ENCODE assay signal across 8 mouse cellular contexts in genomic region chr3:96170976-96171545, GRCm38 (mm10). TPM values are rescaled to one million over a fixed set of nuclear protein-coding genes. Genes with fewer than 3 reads are reported as not detected.
A peak's percentile ranks its signal among the peaks of the same experiment; 100 is the strongest.
DNase-seq lines count a peak whose midpoint lies in the region; ATAC-seq and TF ChIP-seq lines count a peak whose summit lies in the region.

No protein-coding gene starts in this region.

- H3K9me3 ChIP-seq in embryonic facial prominence, embryonic 14.5 days (ENCODE audit: control insufficient read depth, low read length), result no peaks in the 10 kb centered on the region
- H3K9me3 ChIP-seq in limb, embryonic 12.5 days, result no peaks in the 10 kb centered on the region
- H3K9me3 ChIP-seq in stomach, embryonic 16.5 days (replicated peaks; ENCODE audit: control insufficient read depth, low read length), result no peaks in the 10 kb centered on the region

- 50% methylated on average over 10 of the region's 10 CpGs for WGBS in liver, adult 2 months
- WGBS in embryonic facial prominence, embryonic 14.5 days, result 64% methylated on average over 10 of the region's 10 CpGs
- 78% methylated on average over 10 of the region's 10 CpGs for WGBS in limb, embryonic 12.5 days
- 47% methylated on average over 10 of the region's 10 CpGs for WGBS in stomach, embryonic 16.5 days

- intact Hi-C loops in left cerebral cortex, postnatal 25 days (cut with DNase I), result no loop called here

- H3K36me3 ChIP-seq in liver, adult 2 months (ENCODE audit: control insufficient read depth, insufficient read depth, low read length), result peaks cover 7% of the 10 kb centered on the region
- peaks cover 39% of the 10 kb centered on the region for H3K36me3 ChIP-seq in embryonic facial prominence, embryonic 14.5 days (ENCODE audit: control insufficient read depth, insufficient read depth, low read length)
- H3K36me3 ChIP-seq in limb, embryonic 12.5 days, result peaks cover 55% of the 10 kb centered on the region
- H3K36me3 ChIP-seq in stomach, embryonic 16.5 days (ENCODE audit: control insufficient read depth, insufficient read depth, low read length), result peaks cover 12% of the 10 kb centered on the region; the same call in 1 of the 2 replicates

- H3K4me3 ChIP-seq in liver, adult 2 months (ENCODE audit: insufficient read depth, low read depth, low read length), result peak overlapping the region; percentile 87; the same call in 1 of the 2 replicates
- peak overlapping the region; percentile 88 for H3K4me3 ChIP-seq in embryonic facial prominence, embryonic 14.5 days (ENCODE audit: low read depth, low read length)
- H3K4me3 ChIP-seq in limb, embryonic 12.5 days (replicated peaks), result peak overlapping the region; percentile 72
- H3K4me3 ChIP-seq in stomach, embryonic 16.5 days (replicated peaks; ENCODE audit: low read length), result peak overlapping the region; percentile 89

- H3K9ac ChIP-seq in liver, adult 2 months (ENCODE audit: low read depth, low read length), result peak overlapping the region; percentile 29; the same call in 1 of the 2 replicates
- peak overlapping the region; percentile 91 for H3K9ac ChIP-seq in embryonic facial prominence, embryonic 14.5 days (ENCODE audit: low read depth, low read length)
- peak overlapping the region; percentile 77; the same call in 1 of the 2 replicates for H3K9ac ChIP-seq in limb, embryonic 12.5 days (replicated peaks)
- peak overlapping the region; percentile 79 for H3K9ac ChIP-seq in stomach, embryonic 16.5 days (ENCODE audit: low read length)

- H3K4me1 ChIP-seq in liver, adult 2 months (ENCODE audit: control insufficient read depth, insufficient read depth, low read length), result peaks cover 12% of the 10 kb centered on the region
- peaks cover 11% of the 10 kb centered on the region for H3K4me1 ChIP-seq in embryonic facial prominence, embryonic 14.5 days (ENCODE audit: control insufficient read depth, insufficient read depth, low read length)
- H3K4me1 ChIP-seq in limb, embryonic 12.5 days (replicated peaks), result peaks cover 33% of the 10 kb centered on the region
- H3K4me1 ChIP-seq in stomach, embryonic 16.5 days (ENCODE audit: control insufficient read depth, insufficient read depth, low read length), result peaks cover 15% of the 10 kb centered on the region

- H3K27ac ChIP-seq in liver, adult 2 months (replicated peaks; ENCODE audit: insufficient read depth, low read depth, low read length), result 0 out of 2 replicates have a peak overlapping the region, but pooled peaks have one; percentile 1
- H3K27ac ChIP-seq in embryonic facial prominence, embryonic 14.5 days (replicated peaks; ENCODE audit: low read depth, low read length), result peak overlapping the region; percentile 99
- H3K27ac ChIP-seq in limb, embryonic 12.5 days, result peak overlapping the region; percentile 99; the same call in 1 of the 2 replicates
- peak overlapping the region; percentile 99 for H3K27ac ChIP-seq in stomach, embryonic 16.5 days (ENCODE audit: low read length)

- TF ChIP-seq POLR2A in liver, adult 2 months (IDR thresholded peaks at IDR 0.05; ENCODE audit: extremely low read depth, insufficient read depth, low read length), result no peak

- no peak for TF ChIP-seq CTCF in liver, adult 2 months (IDR thresholded peaks at IDR 0.05; ENCODE audit: low read depth, low read length)

- ATAC-seq in embryonic facial prominence, embryonic 14.5 days (ENCODE audit: low read depth), result no peak
- ATAC-seq in limb, embryonic 12.5 days (ENCODE audit: insufficient number of reproducible peaks, insufficient read depth, low FRiP score, low TSS enrichment, low read depth), result no peak
- ATAC-seq in stomach, embryonic 16.5 days (ENCODE audit: insufficient read depth, low FRiP score), result no peak

- H3K79me2 ChIP-seq in liver, adult 2 months (ENCODE audit: control insufficient read depth, insufficient read depth, low read length), result peaks cover 9% of the 10 kb centered on the region; the same call in 1 of the 2 replicates

- no peaks in the 10 kb centered on the region for H3K27me3 ChIP-seq in liver, adult 2 months (ENCODE audit: control insufficient read depth, insufficient read depth, low read length)
- H3K27me3 ChIP-seq in embryonic facial prominence, embryonic 14.5 days (replicated peaks; ENCODE audit: control insufficient read depth, insufficient read depth, low read length), result no peaks in the 10 kb centered on the region
- H3K27me3 ChIP-seq in limb, embryonic 12.5 days, result no peaks in the 10 kb centered on the region
- H3K27me3 ChIP-seq in stomach, embryonic 16.5 days (ENCODE audit: control insufficient read depth, insufficient read depth, low read length), result no peaks in the 10 kb centered on the region

- H3K4me2 ChIP-seq in embryonic facial prominence, embryonic 14.5 days (ENCODE audit: low read depth, low read length), result peak overlapping the region; percentile 95
- peak overlapping the region; percentile 82 for H3K4me2 ChIP-seq in limb, embryonic 12.5 days
- peak overlapping the region; percentile 71 for H3K4me2 ChIP-seq in stomach, embryonic 16.5 days (ENCODE audit: low read depth, low read length)

- peak; percentile 9 for DNase-seq in liver, adult 2 months (ENCODE audit: extremely low read depth, low read depth, low spot score)
- DNase-seq in liver, result no peak
- no peak for DNase-seq in embryonic facial prominence, embryonic 14.5 days (ENCODE audit: low spot score)
- DNase-seq in right cerebral cortex, postnatal 36 days (ENCODE audit: low spot score in 2 of 2), result no peak
- DNase-seq in ovary, adult 18-20 months (ENCODE audit: low spot score), result no peak
- no peak for DNase-seq in left cerebral cortex, postnatal 25 days (ENCODE audit: low spot score in 2 of 2)

RNA-seq across cellular contexts. Expression of gene Sf3b4, which starts 1.1 kb away (rescaled TPM):
- total RNA-seq in liver, adult 2 months (2014; rRNA removed), result 2.7 and 5.2 TPM in 2 replicates
- 23.5 and 29.7 TPM in 2 replicates for polyA plus RNA-seq in liver, adult 2 months (2012; rRNA removed)
- polyA plus RNA-seq in embryonic facial prominence, embryonic 14.5 days (2014; fragmentation: Nextera tagmentation; extraction: Ambion mirVana), result 152 and 158 TPM in 2 replicates
- polyA plus RNA-seq in limb, embryonic 12.5 days (2016; fragmentation: Nextera tagmentation; extraction: Ambion mirVana), result 178 and 209 TPM in 2 replicates
- 124 and 125 TPM in 2 replicates for polyA plus RNA-seq in stomach, embryonic 16.5 days (2015; fragmentation: Nextera tagmentation; extraction: Ambion mirVana)
- total RNA-seq in left cerebral cortex, postnatal 25 days (2021), result 10 to 100 TPM; 39.6 to 43.4 TPM

RNA-seq across cellular contexts. Expression of gene Mtmr11, which starts 9.3 kb away (rescaled TPM):
- total RNA-seq in liver, adult 2 months (2014; rRNA removed), result 1.2 and 1.4 TPM in 2 replicates
- 1.1 and 2.8 TPM in 2 replicates for polyA plus RNA-seq in liver, adult 2 months (2012; rRNA removed)
- polyA plus RNA-seq in embryonic facial prominence, embryonic 14.5 days (2014; fragmentation: Nextera tagmentation; extraction: Ambion mirVana), result 19.7 and 24.6 TPM in 2 replicates
- polyA plus RNA-seq in limb, embryonic 12.5 days (2016; fragmentation: Nextera tagmentation; extraction: Ambion mirVana), result 31.3 and 34.0 TPM in 2 replicates
- polyA plus RNA-seq in stomach, embryonic 16.5 days (2015; fragmentation: Nextera tagmentation; extraction: Ambion mirVana), result 19.4 and 21.2 TPM in 2 replicates
- total RNA-seq in left cerebral cortex, postnatal 25 days (2021), result 1 to 10 TPM; 6.4 to 6.8 TPM

RNA-seq across cellular contexts. Expression of gene Sv2a, which starts 9.9 kb away (rescaled TPM):
- total RNA-seq in liver, adult 2 months (2014; rRNA removed), result under 0.01 and 0.07 TPM in 2 replicates
- 0.04 and 0.66 TPM in 2 replicates for polyA plus RNA-seq in liver, adult 2 months (2012; rRNA removed)
- 4.4 and 6.1 TPM in 2 replicates for polyA plus RNA-seq in embryonic facial prominence, embryonic 14.5 days (2014; fragmentation: Nextera tagmentation; extraction: Ambion mirVana)
- polyA plus RNA-seq in limb, embryonic 12.5 days (2016; fragmentation: Nextera tagmentation; extraction: Ambion mirVana), result 5.6 and 5.9 TPM in 2 replicates
- 4.1 and 4.4 TPM in 2 replicates for polyA plus RNA-seq in stomach, embryonic 16.5 days (2015; fragmentation: Nextera tagmentation; extraction: Ambion mirVana)
- total RNA-seq in left cerebral cortex, postnatal 25 days (2021), result 100 to 1,000 TPM; 429 to 435 TPM

RNA-seq across cellular contexts. Expression of gene Bola1, which starts 48.4 kb away (rescaled TPM):
- 68.7 and 74.7 TPM in 2 replicates for total RNA-seq in liver, adult 2 months (2014; rRNA removed)
- 44.0 and 56.0 TPM in 2 replicates for polyA plus RNA-seq in liver, adult 2 months (2012; rRNA removed)
- polyA plus RNA-seq in embryonic facial prominence, embryonic 14.5 days (2014; fragmentation: Nextera tagmentation; extraction: Ambion mirVana), result 47.5 and 55.7 TPM in 2 replicates
- polyA plus RNA-seq in limb, embryonic 12.5 days (2016; fragmentation: Nextera tagmentation; extraction: Ambion mirVana), result 54.6 and 56.3 TPM in 2 replicates
- polyA plus RNA-seq in stomach, embryonic 16.5 days (2015; fragmentation: Nextera tagmentation; extraction: Ambion mirVana), result 46.8 and 50.0 TPM in 2 replicates
- 10 to 100 TPM; 15.6 to 16.9 TPM for total RNA-seq in left cerebral cortex, postnatal 25 days (2021)

RNA-seq across cellular contexts. Expression of gene Hist2h2ab, which starts 48.6 kb away (rescaled TPM):
- 8.9 TPM in 2 replicates for total RNA-seq in liver, adult 2 months (2014; rRNA removed)
- polyA plus RNA-seq in liver, adult 2 months (2012; rRNA removed), result 0.81 TPM in 1 of 2 replicates, not detected in the other
- polyA plus RNA-seq in embryonic facial prominence, embryonic 14.5 days (2014; fragmentation: Nextera tagmentation; extraction: Ambion mirVana), result 0.72 and 0.78 TPM in 2 replicates
- 1.7 and 2.0 TPM in 2 replicates for polyA plus RNA-seq in limb, embryonic 12.5 days (2016; fragmentation: Nextera tagmentation; extraction: Ambion mirVana)
- 0.92 TPM in 1 of 2 replicates, not detected in the other for polyA plus RNA-seq in stomach, embryonic 16.5 days (2015; fragmentation: Nextera tagmentation; extraction: Ambion mirVana)
- 1 to 10 TPM; 4.8 to 8.9 TPM for total RNA-seq in left cerebral cortex, postnatal 25 days (2021)

Comparison
In these comparisons a context has a peak if more than half of its experiments do, and no peak if none do; other contexts are left out.
1. H3K27ac ChIP-seq: peak in every context shown above with its lines; median percentile 99 in embryonic facial prominence, embryonic 14.5 days; 99 in limb, embryonic 12.5 days; 99 in stomach, embryonic 16.5 days; 1 in liver, adult 2 months.
2. H3K9ac ChIP-seq: peak in every context shown above with its lines; median percentile 91 in embryonic facial prominence, embryonic 14.5 days; 79 in stomach, embryonic 16.5 days; 77 in limb, embryonic 12.5 days; 29 in liver, adult 2 months.